In the genomic region with DNA sequence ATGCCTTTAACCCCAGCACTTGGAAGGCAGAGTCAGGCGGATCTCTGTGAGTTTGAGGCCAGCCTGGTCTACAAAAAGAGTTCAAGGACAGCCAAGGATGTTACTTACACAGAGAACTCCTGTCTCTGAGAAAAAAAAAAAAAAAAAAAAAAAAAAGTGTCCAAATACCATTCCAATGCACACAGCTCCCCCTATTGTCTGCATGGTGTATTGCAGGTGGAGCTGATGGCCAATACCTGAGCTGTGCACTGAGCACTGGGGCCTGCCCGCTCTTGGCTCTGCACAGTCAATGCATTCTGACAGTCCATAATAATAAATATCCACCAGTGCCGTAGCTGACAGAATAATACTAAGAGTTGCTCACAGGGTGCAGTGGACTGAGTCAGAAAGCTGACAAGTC, we compare ENCODE assay signal across 9 mouse cellular contexts. TPM values are rescaled to one million over a fixed set of nuclear protein-coding genes. Genes with fewer than 3 reads are reported as not detected.
DNase-seq lines count a peak whose midpoint lies in the region; ATAC-seq and TF ChIP-seq lines count a peak whose summit lies in the region.
"Had no signal": no experiment of that assay in that cellular context is flagged by ENCODE, and none has a peak within 500 bp of the region (broad histone marks: within the 10 kb centered on the region; RNA-seq: fewer than 3 reads in every experiment).

No protein-coding gene starts in this region.

- ATAC-seq in CD4-positive, CD25-positive, alpha-beta regulatory T cell, adult 4 months: no peak
- ATAC-seq in midbrain, embryonic 16.5 days: no peak
- ATAC-seq in liver, embryonic 13.5 days (ENCODE audit: low read depth): no peak

- H3K4me3 ChIP-seq in midbrain, embryonic 10.5 days: no peak overlapping the region
- no peak overlapping the region for H3K4me3 ChIP-seq in midbrain, embryonic 16.5 days (ENCODE audit: low read depth, low read length)
- no peak overlapping the region for H3K4me3 ChIP-seq in cerebellum, adult 2 months (replicated peaks; ENCODE audit: insufficient read depth, low read depth, low read length)
- H3K4me3 ChIP-seq in liver, embryonic 13.5 days (replicated peaks): no peak overlapping the region

- H3K27me3 ChIP-seq in midbrain, embryonic 10.5 days (ENCODE audit: low read depth, poor library complexity, severe bottlenecking): peaks cover 18% of the 10 kb centered on the region
- H3K27me3 ChIP-seq in midbrain, embryonic 16.5 days (ENCODE audit: control insufficient read depth, insufficient read depth, low read depth, low read length): no peaks in the 10 kb centered on the region
- H3K27me3 ChIP-seq in cerebellum, adult 2 months (ENCODE audit: control insufficient read depth, insufficient read depth, low read length): no peaks in the 10 kb centered on the region
- peaks cover 27% of the 10 kb centered on the region for H3K27me3 ChIP-seq in liver, embryonic 13.5 days

- DNase-seq in CD4-positive, CD25-positive, alpha-beta regulatory T cell, adult 2 months (ENCODE audit: low read depth, low spot score): peak; percentile 87
- peak; percentile 62 for DNase-seq in midbrain, embryonic 10.5 days (ENCODE audit: low spot score)
- DNase-seq in cerebellum, adult 2 months: peak; percentile 65 to 81
- peak; percentile 52 to 79 for DNase-seq in kidney, adult 8-10 months
- peak; percentile 55 for DNase-seq in liver, embryonic 13.5 days
- peak; percentile 14 for DNase-seq in skeletal muscle tissue, adult 2 months (ENCODE audit: low read depth, low spot score)

- 40% methylated on average over 3 of the region's 3 CpGs for WGBS in midbrain, embryonic 10.5 days
- 43% methylated on average over 3 of the region's 3 CpGs for WGBS in midbrain, embryonic 16.5 days
- WGBS in cerebellum, adult 2 months: 56% methylated on average over 3 of the region's 3 CpGs
- 24% methylated on average over 3 of the region's 3 CpGs for WGBS in liver, embryonic 13.5 days (ENCODE audit: insufficient replicate concordance)

- no peak for TF ChIP-seq POLR2A in cerebellum, adult 2 months (IDR thresholded peaks at IDR 0.05; ENCODE audit: borderline replicate concordance, insufficient read depth, low read length)

- H3K27ac ChIP-seq in midbrain, embryonic 10.5 days (replicated peaks): no peak overlapping the region
- no peak overlapping the region for H3K27ac ChIP-seq in midbrain, embryonic 16.5 days (ENCODE audit: low read length)
- H3K27ac ChIP-seq in cerebellum, adult 2 months (ENCODE audit: insufficient read depth, low read length): no peak overlapping the region
- no peak overlapping the region for H3K27ac ChIP-seq in liver, embryonic 13.5 days

- peak; percentile 67 for TF ChIP-seq CTCF in cerebellum, adult 2 months (IDR thresholded peaks at IDR 0.05; ENCODE audit: borderline replicate concordance, insufficient read depth, low read depth, low read length)

- H3K36me3 ChIP-seq in midbrain, embryonic 10.5 days: peaks cover 3% of the 10 kb centered on the region
- H3K36me3 ChIP-seq in midbrain, embryonic 16.5 days (ENCODE audit: control insufficient read depth, insufficient read depth, low read length): no peaks in the 10 kb centered on the region
- peaks cover 2% of the 10 kb centered on the region for H3K36me3 ChIP-seq in liver, embryonic 13.5 days

- H3K9me3 ChIP-seq in midbrain, embryonic 10.5 days (replicated peaks): no peaks in the 10 kb centered on the region
- no peaks in the 10 kb centered on the region for H3K9me3 ChIP-seq in midbrain, embryonic 16.5 days (replicated peaks; ENCODE audit: control insufficient read depth, low read length, poor library complexity, severe bottlenecking)
- no peaks in the 10 kb centered on the region for H3K9me3 ChIP-seq in liver, embryonic 13.5 days (replicated peaks)

- H3K4me1 ChIP-seq in midbrain, embryonic 10.5 days: peaks cover 23% of the 10 kb centered on the region
- H3K4me1 ChIP-seq in midbrain, embryonic 16.5 days (ENCODE audit: control insufficient read depth, insufficient read depth, low read length): peaks cover 13% of the 10 kb centered on the region
- H3K4me1 ChIP-seq in cerebellum, adult 2 months (ENCODE audit: control insufficient read depth, insufficient read depth, low read length): peaks cover 2% of the 10 kb centered on the region
- peaks cover 16% of the 10 kb centered on the region for H3K4me1 ChIP-seq in liver, embryonic 13.5 days (replicated peaks)

- H3K4me2 ChIP-seq in midbrain, embryonic 16.5 days (ENCODE audit: low read length): no peak overlapping the region
- no peak overlapping the region for H3K4me2 ChIP-seq in liver, embryonic 13.5 days

- H3K9ac ChIP-seq in midbrain, embryonic 16.5 days (ENCODE audit: low read depth, low read length): no peak overlapping the region
- no peak overlapping the region for H3K9ac ChIP-seq in liver, embryonic 13.5 days

RNA-seq across cellular contexts. Expression of gene 1700007K13Rik, which starts 2.2 kb away (rescaled TPM):
- polyA plus RNA-seq in CD4-positive, CD25-positive, alpha-beta regulatory T cell, adult 4 months (2017; shearing (Covaris generic)): not detected
- polyA plus RNA-seq in midbrain, embryonic 10.5 days (2016; fragmentation: Nextera tagmentation; extraction: Ambion mirVana): 0.94 and 1.1 TPM in 2 replicates
- polyA plus RNA-seq in midbrain, embryonic 16.5 days (2015; fragmentation: Nextera tagmentation; extraction: Ambion mirVana): 3.5 and 4.1 TPM in 2 replicates
- 4.0 TPM in 2 replicates for polyA plus RNA-seq in cerebellum, adult 2 months (2012; rRNA removed)
- polyA plus RNA-seq in liver, embryonic 13.5 days (2015; fragmentation: Nextera tagmentation; extraction: Ambion mirVana): 0.14 TPM in 1 of 2 replicates, not detected in the other
- polyA plus RNA-seq: large intestine, adult 2 months had no signal

RNA-seq across cellular contexts. Expression of gene Mrps2, which starts 3.9 kb away (rescaled TPM):
- 10 to 100 TPM; 19.5 to 24.0 TPM for polyA plus RNA-seq in CD4-positive, CD25-positive, alpha-beta regulatory T cell, adult 4 months (2017; shearing (Covaris generic))
- 61.4 and 67.8 TPM in 2 replicates for polyA plus RNA-seq in midbrain, embryonic 10.5 days (2016; fragmentation: Nextera tagmentation; extraction: Ambion mirVana)
- polyA plus RNA-seq in midbrain, embryonic 16.5 days (2015; fragmentation: Nextera tagmentation; extraction: Ambion mirVana): 45.7 and 47.8 TPM in 2 replicates
- polyA plus RNA-seq in cerebellum, adult 2 months (2012; rRNA removed): 43.2 and 44.5 TPM in 2 replicates
- polyA plus RNA-seq in liver, embryonic 13.5 days (2015; fragmentation: Nextera tagmentation; extraction: Ambion mirVana): 31.0 and 36.2 TPM in 2 replicates

RNA-seq across cellular contexts. Expression of gene Ppp1r26, which starts 17.3 kb away (rescaled TPM):
- polyA plus RNA-seq in CD4-positive, CD25-positive, alpha-beta regulatory T cell, adult 4 months (2017; shearing (Covaris generic)): not detected
- polyA plus RNA-seq in midbrain, embryonic 10.5 days (2016; fragmentation: Nextera tagmentation; extraction: Ambion mirVana): 4.9 and 5.5 TPM in 2 replicates
- polyA plus RNA-seq in midbrain, embryonic 16.5 days (2015; fragmentation: Nextera tagmentation; extraction: Ambion mirVana): 19.8 and 22.7 TPM in 2 replicates
- 11.5 and 12.4 TPM in 2 replicates for polyA plus RNA-seq in cerebellum, adult 2 months (2012; rRNA removed)
- polyA plus RNA-seq in liver, embryonic 13.5 days (2015; fragmentation: Nextera tagmentation; extraction: Ambion mirVana): 0.16 and 0.19 TPM in 2 replicates

RNA-seq across cellular contexts. Expression of gene Gbgt1, which starts 32.8 kb away (rescaled TPM):
- polyA plus RNA-seq in CD4-positive, CD25-positive, alpha-beta regulatory T cell, adult 4 months (2017; shearing (Covaris generic)): not detected
- not detected in 2 replicates for polyA plus RNA-seq in midbrain, embryonic 10.5 days (2016; fragmentation: Nextera tagmentation; extraction: Ambion mirVana)
- polyA plus RNA-seq in midbrain, embryonic 16.5 days (2015; fragmentation: Nextera tagmentation; extraction: Ambion mirVana): 1.1 and 1.2 TPM in 2 replicates
- 1.1 and 1.5 TPM in 2 replicates for polyA plus RNA-seq in cerebellum, adult 2 months (2012; rRNA removed)
- 0.36 and 0.44 TPM in 2 replicates for polyA plus RNA-seq in liver, embryonic 13.5 days (2015; fragmentation: Nextera tagmentation; extraction: Ambion mirVana)

RNA-seq across cellular contexts. Expression of gene Gm10134, which starts 42.0 kb away (rescaled TPM):
- not detected for polyA plus RNA-seq in CD4-positive, CD25-positive, alpha-beta regulatory T cell, adult 4 months (2017; shearing (Covaris generic))
- polyA plus RNA-seq in midbrain, embryonic 10.5 days (2016; fragmentation: Nextera tagmentation; extraction: Ambion mirVana): 0.49 TPM in 1 of 2 replicates, not detected in the other
- 2.3 and 3.6 TPM in 2 replicates for polyA plus RNA-seq in midbrain, embryonic 16.5 days (2015; fragmentation: Nextera tagmentation; extraction: Ambion mirVana)
- polyA plus RNA-seq in cerebellum, adult 2 months (2012; rRNA removed): 0.48 TPM in 1 of 2 replicates, not detected in the other
- polyA plus RNA-seq in liver, embryonic 13.5 days (2015; fragmentation: Nextera tagmentation; extraction: Ambion mirVana): 0.52 and 1.1 TPM in 2 replicates

Comparison
In these comparisons a context has a peak if more than half of its experiments do, and no peak if none do; other contexts are left out.
1. DNase-seq: peak in every context shown above with its lines; median percentile 87 in CD4-positive, CD25-positive, alpha-beta regulatory T cell, adult 2 months; 73 in cerebellum, adult 2 months; 66 in kidney, adult 8-10 months; 62 in midbrain, embryonic 10.5 days; 55 in liver, embryonic 13.5 days; 14 in skeletal muscle tissue, adult 2 months.